Mouse (Mus musculus): ENCODE results near the gene Olfr205. TPM values are rescaled to one million over a fixed set of nuclear protein-coding genes. Genes with fewer than 3 reads are reported as not detected.
"Not testable (repeated sequence)": the region's sequence is repeated elsewhere in the genome, so short reads cannot be mapped to it uniquely, and the experiment has no call there.

The Olfr205 gene
- total RNA-seq (2021): not detected
- long read RNA-seq, experiment 1: 0 reads
- long read RNA-seq, experiment 2: 0 reads

GRCm38 (mm10) chr16:59331038-59331437 lies at the start of gene Olfr205:
Gene Olfr205, minus strand, starts transcription at chr16:59331138.
- intact Hi-C loops (cut with DNase I): no loop called here
- no peak for DNase-seq
- TF ChIP-seq CTCF (IDR thresholded peaks at IDR 0.05): no peak

DNA sequence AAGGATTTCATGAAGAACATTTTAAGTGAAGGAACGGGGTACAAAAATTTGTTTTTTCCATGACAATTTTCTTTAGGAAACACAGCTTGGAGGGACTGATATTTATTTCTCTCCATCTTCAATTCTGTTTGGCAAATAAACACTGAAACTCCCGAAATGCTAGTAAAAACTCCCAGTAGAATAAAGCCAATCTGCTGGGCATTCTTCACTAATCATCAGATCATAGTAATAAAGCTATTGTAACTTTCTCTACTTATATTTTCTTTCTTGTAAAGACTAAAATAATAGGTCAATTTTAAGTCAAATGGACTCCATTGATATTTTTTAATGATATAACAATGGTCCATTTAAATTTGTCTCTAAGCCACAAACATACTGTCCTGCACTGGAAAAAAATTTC lies 33.0 kb upstream of the Olfr205 start, which contains the start of gene Olfr209:
Olfr209 (minus strand) TSS at position 101 of the 400 bp plus-strand sequence.
- H3K4me3 ChIP-seq: no peak within 1 kb of the TSS
- TF ChIP-seq CTCF (IDR thresholded peaks at IDR 0.05): no peak
- DNase-seq: no peak
- H3K27ac ChIP-seq: no peak within 1 kb of the TSS
- intact Hi-C loops (cut with DNase I): no loop called here

More at GRCm38 (mm10) chr16:59331038-59331437, at the start of gene Olfr205:
- no peak within 1 kb of the TSS for H3K4me3 ChIP-seq
- H3K27ac ChIP-seq: no peak within 1 kb of the TSS

GRCm38 (mm10) chr16:59349146-59349545 lies 18.2 kb upstream of the Olfr205 start, which contains the start of gene Olfr206:
Gene Olfr206, minus strand, starts transcription at chr16:59349246.
- TF ChIP-seq CTCF (IDR thresholded peaks at IDR 0.05): no peak
- Histone ChIP-seq H3K4me3 (no peak within 1 kb of the TSS), H3K27ac (no peak within 1 kb of the TSS)
- intact Hi-C loops (cut with DNase I): no loop called here
- no peak for DNase-seq

DNA sequence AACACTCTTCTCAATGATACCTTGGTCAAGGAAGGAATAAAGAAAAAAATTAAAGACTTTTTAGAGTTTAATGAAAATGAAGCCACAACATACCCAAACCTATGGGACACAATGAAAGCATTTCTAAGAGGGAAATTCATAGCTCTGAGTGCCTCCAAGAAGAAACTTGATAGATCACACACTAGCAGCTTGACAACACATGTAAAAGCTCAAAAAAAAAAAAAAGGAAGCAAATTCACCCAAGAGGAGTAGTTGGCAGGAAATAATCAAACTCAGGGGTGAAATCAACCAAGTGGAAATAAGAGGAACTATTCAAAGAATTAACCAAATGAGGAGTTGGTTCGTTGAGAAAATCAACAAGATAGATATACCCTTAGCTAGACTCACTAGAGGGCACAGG lies 7.7 kb downstream of the Olfr205 start:
- H3K4me3 ChIP-seq; DNase-seq; intact Hi-C loops (cut with DNase I); H3K27ac ChIP-seq: not testable (repeated sequence)

DNA sequence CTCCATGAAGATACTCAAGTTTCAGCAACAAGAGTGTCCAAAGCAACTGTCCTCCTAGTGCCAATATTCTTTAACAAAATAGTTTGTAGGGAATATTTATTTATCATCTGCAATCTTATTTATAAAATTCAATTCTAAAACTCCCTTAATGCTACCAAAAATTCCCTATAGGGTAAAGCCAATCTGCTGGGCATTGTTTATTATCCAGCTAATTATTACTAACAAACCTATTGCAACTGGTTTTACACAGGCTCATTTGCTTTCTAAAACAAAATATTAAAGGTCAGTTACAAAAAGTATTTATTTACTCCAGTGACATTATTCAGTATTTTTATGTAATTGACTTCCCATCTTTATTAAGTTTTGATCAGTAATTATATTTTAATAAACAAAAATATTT lies 12.8 kb downstream of the Olfr205 start, which contains the start of gene Olfr204:
Olfr204 (minus strand) TSS at position 101 of the 400 bp plus-strand sequence.
- Histone ChIP-seq H3K27ac (no peak within 1 kb of the TSS), H3K4me3 (no peak within 1 kb of the TSS)
- TF ChIP-seq CTCF (IDR thresholded peaks at IDR 0.05): no peak
- intact Hi-C loops (cut with DNase I): no loop called here
- DNase-seq: no peak

DNA sequence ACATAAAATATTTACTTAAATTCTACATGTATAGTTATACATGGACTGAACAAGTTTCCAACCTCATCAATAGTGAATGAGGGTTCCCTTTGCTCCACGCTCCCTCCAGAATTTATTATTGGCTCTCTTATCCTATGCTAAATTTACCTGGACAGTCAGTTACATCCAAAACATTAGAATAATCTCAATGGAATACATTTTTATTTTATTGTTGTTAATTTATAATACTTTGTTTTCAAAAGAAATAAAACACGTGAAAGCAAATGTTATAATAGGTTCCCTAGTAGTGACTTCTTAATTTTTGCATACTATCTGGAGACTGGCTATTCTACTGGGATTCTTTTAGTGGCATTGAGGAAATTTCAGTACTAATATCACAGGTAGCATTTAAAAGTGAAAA lies 32.4 kb downstream of the Olfr205 start, which contains the start of gene Olfr203:
Olfr203 (plus strand) TSS at position 301 of the 400 bp plus-strand sequence.
- no peak within 1 kb of the TSS for H3K4me3 ChIP-seq
- H3K27ac ChIP-seq: no peak within 1 kb of the TSS
- no peak for TF ChIP-seq CTCF (IDR thresholded peaks at IDR 0.05)
- intact Hi-C loops (cut with DNase I): no loop called here
- DNase-seq: no peak

DNA sequence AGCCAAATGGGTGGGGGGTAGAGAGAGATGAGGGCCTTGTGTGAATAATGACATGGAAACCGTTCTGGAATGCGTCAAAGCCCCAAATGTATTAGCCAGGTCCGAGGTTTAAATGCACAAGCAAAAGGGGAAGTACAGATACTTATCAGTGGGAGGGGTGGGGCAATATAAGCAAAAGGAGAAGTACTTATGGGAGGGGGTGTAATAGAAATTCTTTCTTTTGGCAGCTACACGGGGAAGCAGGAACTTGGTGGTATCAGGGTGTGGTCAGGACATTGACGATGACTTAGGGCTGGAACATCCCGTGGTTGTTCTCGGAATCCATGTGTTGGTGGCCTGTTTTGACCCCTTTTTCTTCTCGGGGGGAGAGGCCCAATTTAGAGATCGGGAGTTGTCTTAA lies 43.4 kb downstream of the Olfr205 start:
- H3K27ac ChIP-seq: not testable (repeated sequence)

GRCm38 (mm10) chr16:59286693-59287092 lies 44.2 kb downstream of the Olfr205 start, which contains the start of gene Olfr202:
Gene Olfr202, minus strand, starts transcription at chr16:59286793.
- intact Hi-C loops (cut with DNase I): no loop called here
- no peak for DNase-seq
- H3K27ac ChIP-seq: no peak within 1 kb of the TSS
- TF ChIP-seq CTCF (IDR thresholded peaks at IDR 0.05): no peak
- no peak within 1 kb of the TSS for H3K4me3 ChIP-seq

More for the DNA sequence above, 43.4 kb downstream of the Olfr205 start:
- intact Hi-C loops (cut with DNase I); DNase-seq; H3K4me3 ChIP-seq: not testable (repeated sequence)

- no peak for TF ChIP-seq CTCF (IDR thresholded peaks at IDR 0.05)
- Histone ChIP-seq H3K27ac (no peak overlapping the region), H3K4me3 (no peak overlapping the region)
- no peak for DNase-seq
- intact Hi-C loops (cut with DNase I): no loop called here
Measured at GRCm38 (mm10) chr16:59283476-59283875, 47.5 kb downstream of the Olfr205 start.

- Histone ChIP-seq H3K4me3 (no peak overlapping the region), H3K27ac (no peak overlapping the region)
- no peak for DNase-seq
- intact Hi-C loops (cut with DNase I): no loop called here
- no peak for TF ChIP-seq CTCF (IDR thresholded peaks at IDR 0.05)
Measured at GRCm38 (mm10) chr16:59280542-59280941, 50.4 kb downstream of the Olfr205 start.

Other genes with a start within 250 kb of the Olfr205 start
- gene Olfr191, start 241.3 kb downstream of the Olfr205 start, total RNA-seq (2021): not detected
- not detected for gene Olfr193, start 219.3 kb downstream of the Olfr205 start, total RNA-seq (2021)
- not detected for gene Olfr194, start 210.1 kb downstream of the Olfr205 start, total RNA-seq (2021)
- gene Olfr195, start 184.1 kb downstream of the Olfr205 start, total RNA-seq (2021): not detected
- not detected for gene Olfr196, start 160.7 kb downstream of the Olfr205 start, total RNA-seq (2021)
- not detected for gene Olfr198, start 127.6 kb downstream of the Olfr205 start, total RNA-seq (2021)
- not detected for gene Olfr199, start 111.4 kb downstream of the Olfr205 start, total RNA-seq (2021)
- not detected for gene Olfr201, start 58.5 kb downstream of the Olfr205 start, total RNA-seq (2021)
- gene Olfr202, start 44.3 kb downstream of the Olfr205 start, total RNA-seq (2021): not detected
- not detected for gene Olfr203, start 32.3 kb downstream of the Olfr205 start, total RNA-seq (2021)
- gene Olfr204, start 12.9 kb downstream of the Olfr205 start, total RNA-seq (2021): not detected
- gene Olfr206, start 18.1 kb upstream of the Olfr205 start, total RNA-seq (2021): not detected
- not detected for gene Olfr209, start 32.9 kb upstream of the Olfr205 start, total RNA-seq (2021)
- not detected for gene Gabrr3, start 76.2 kb upstream of the Olfr205 start, total RNA-seq (2021)
- 10 to 100 TPM; 11.6 to 15.2 TPM for gene Riox2, start 140.6 kb upstream of the Olfr205 start, total RNA-seq (2021)